Mouse (Mus musculus) heart, adult 2 months (tissue): Measurements from ENCODE around the gene Snapc2.

Experiments used
- CTCF ChIP-seq: fragments of 200-600 bp; IDR thresholded peaks from 2 replicates; pipeline ENCODE4 v1.8.1; 2022; ENCODE audit warnings: antibody characterized with exemption, mild to moderate bottlenecking, moderate library complexity
- POLR2A ChIP-seq: fragments of 200-500 bp; IDR thresholded peaks from 2 replicates; pipeline ENCODE4 v1.6.1; 2011; ENCODE audit warnings: mild to moderate bottlenecking, low read depth, low read length, control low read depth; ENCODE audit not compliant: insufficient read depth

DNA sequence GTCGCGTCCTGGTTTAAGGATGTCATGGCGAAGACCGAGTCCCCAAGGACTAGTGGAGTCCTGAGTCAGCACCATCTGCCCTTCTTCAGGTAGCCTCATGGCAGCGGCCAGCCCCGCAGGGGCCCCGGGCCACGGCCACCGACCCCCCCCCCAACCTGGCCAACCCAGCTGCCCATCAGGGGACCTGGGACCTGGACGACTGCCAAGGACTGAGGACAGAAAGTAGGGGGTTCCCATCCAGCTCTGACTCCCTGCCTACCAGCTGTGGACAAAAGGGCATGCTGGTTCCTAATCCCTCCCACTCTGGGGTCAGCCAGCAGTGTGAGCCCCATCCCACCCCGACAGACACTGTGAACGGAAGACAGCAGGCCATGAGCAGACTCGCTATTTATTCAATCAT is 7.1 kb upstream of the Snapc2 start:
- TF ChIP-seq POLR2A = no peak
- TF ChIP-seq CTCF = no peak
